Comparison of ENCODE assay signal across 10 mouse cellular contexts in genomic region chr4:95861741-95862155, GRCm38 (mm10).
DNase-seq lines count a peak whose midpoint lies in the region; ATAC-seq and TF ChIP-seq lines count a peak whose summit lies in the region.
"Had no signal": no experiment of that assay in that cellular context is flagged by ENCODE, and none has a peak within 500 bp of the region (broad histone marks: within the 10 kb centered on the region; RNA-seq: fewer than 3 reads in every experiment).

No protein-coding gene starts in this region.

- no peak for TF ChIP-seq EP300 in lung, postnatal 0 days (IDR thresholded peaks at IDR 0.05)
- TF ChIP-seq EP300 in stomach, postnatal 0 days (optimal IDR thresholded peaks at IDR 0.05), result no peak

- no peaks in the 10 kb centered on the region for H3K9me3 ChIP-seq in heart, embryonic 10.5 days
- no peaks in the 10 kb centered on the region for H3K9me3 ChIP-seq in heart, embryonic 11.5 days (replicated peaks; ENCODE audit: control insufficient read depth, low read length)
- no peaks in the 10 kb centered on the region for H3K9me3 ChIP-seq in lung, postnatal 0 days (ENCODE audit: low read length)
- no peaks in the 10 kb centered on the region for H3K9me3 ChIP-seq in stomach, postnatal 0 days (ENCODE audit: control insufficient read depth, low read length)
- H3K9me3 ChIP-seq: liver, embryonic 12.5 days had no signal

- ATAC-seq in heart, embryonic 11.5 days (replicated peaks; ENCODE audit: insufficient number of reproducible peaks, low FRiP score, low TSS enrichment), result no peak
- ATAC-seq in lung, postnatal 0 days, result peak; percentile 34; the same call in 1 of the 2 replicates
- ATAC-seq in stomach, postnatal 0 days (ENCODE audit: low FRiP score, low TSS enrichment), result 0 out of 2 replicates have a peak, but pooled peaks have one; percentile 35
- ATAC-seq: liver, embryonic 12.5 days had no signal

- TF ChIP-seq POLR2A in lung, adult 2 months (IDR thresholded peaks at IDR 0.05; ENCODE audit: borderline replicate concordance, extremely low read depth, low read depth, low read length), result no peak

- peaks cover 21% of the 10 kb centered on the region for H3K4me1 ChIP-seq in heart, embryonic 10.5 days
- H3K4me1 ChIP-seq in heart, embryonic 11.5 days (ENCODE audit: control insufficient read depth, insufficient read depth, low read length), result peaks cover 11% of the 10 kb centered on the region
- H3K4me1 ChIP-seq in lung, postnatal 0 days (ENCODE audit: insufficient read depth, low read depth, low read length), result peaks cover 8% of the 10 kb centered on the region; the same call in 1 of the 2 replicates
- H3K4me1 ChIP-seq in lung, adult 2 months (ENCODE audit: control insufficient read depth, insufficient read depth, low read length), result no peaks in the 10 kb centered on the region; the same call in 1 of the 2 replicates
- peaks cover 3% of the 10 kb centered on the region for H3K4me1 ChIP-seq in stomach, postnatal 0 days (replicated peaks; ENCODE audit: control insufficient read depth, insufficient read depth)
- H3K4me1 ChIP-seq: liver, embryonic 12.5 days had no signal

- no peaks in the 10 kb centered on the region for H3K36me3 ChIP-seq in heart, embryonic 10.5 days
- H3K36me3 ChIP-seq in heart, embryonic 11.5 days (ENCODE audit: control insufficient read depth, insufficient read depth, low read length), result no peaks in the 10 kb centered on the region
- H3K36me3 ChIP-seq in lung, postnatal 0 days (ENCODE audit: insufficient read depth, low read length), result no peaks in the 10 kb centered on the region
- no peaks in the 10 kb centered on the region for H3K36me3 ChIP-seq in stomach, postnatal 0 days (ENCODE audit: control insufficient read depth, insufficient read depth, low read length)
- H3K36me3 ChIP-seq: liver, embryonic 12.5 days had no signal

- WGBS in heart, embryonic 10.5 days, result 83% methylated on average over 5 of the region's 5 CpGs
- WGBS in heart, embryonic 11.5 days (ENCODE audit: insufficient replicate concordance), result 71% methylated on average over 5 of the region's 5 CpGs
- WGBS in lung, postnatal 0 days, result 40% methylated on average over 5 of the region's 5 CpGs
- 72% methylated on average over 5 of the region's 5 CpGs for whole genome bisulfite sequencing in lung, adult 2 months
- 72% methylated on average over 5 of the region's 5 CpGs for WGBS in stomach, postnatal 0 days

- no peak overlapping the region for H3K27ac ChIP-seq in heart, embryonic 10.5 days
- no peak overlapping the region for H3K27ac ChIP-seq in heart, embryonic 11.5 days (ENCODE audit: low read depth, low read length)
- H3K27ac ChIP-seq in lung, postnatal 0 days (ENCODE audit: low read length), result no peak overlapping the region
- no peak overlapping the region for H3K27ac ChIP-seq in stomach, postnatal 0 days (replicated peaks)
- H3K27ac ChIP-seq: liver, embryonic 12.5 days had no signal

- H3K4me2 ChIP-seq in heart, embryonic 11.5 days, result no peak overlapping the region
- H3K4me2 ChIP-seq in lung, postnatal 0 days (replicated peaks; ENCODE audit: low read depth, low read length), result no peak overlapping the region
- H3K4me2 ChIP-seq in stomach, postnatal 0 days (replicated peaks; ENCODE audit: low read depth), result no peak overlapping the region
- H3K4me2 ChIP-seq: liver, embryonic 12.5 days had no signal

- H3K9ac ChIP-seq in heart, embryonic 11.5 days (ENCODE audit: low read depth, low read length), result no peak overlapping the region
- H3K9ac ChIP-seq in lung, postnatal 0 days (replicated peaks; ENCODE audit: low read depth), result no peak overlapping the region
- H3K9ac ChIP-seq in stomach, postnatal 0 days (ENCODE audit: low read length), result no peak overlapping the region
- H3K9ac ChIP-seq: liver, embryonic 12.5 days had no signal

- H3K27me3 ChIP-seq in heart, embryonic 10.5 days (ENCODE audit: insufficient read depth, poor library complexity, severe bottlenecking), result no peaks in the 10 kb centered on the region
- H3K27me3 ChIP-seq in heart, embryonic 11.5 days (ENCODE audit: control insufficient read depth, insufficient read depth, low read length), result no peaks in the 10 kb centered on the region
- no peaks in the 10 kb centered on the region for H3K27me3 ChIP-seq in lung, postnatal 0 days (replicated peaks; ENCODE audit: insufficient read depth, low read length)
- no peaks in the 10 kb centered on the region for H3K27me3 ChIP-seq in stomach, postnatal 0 days (ENCODE audit: control insufficient read depth, insufficient read depth, low read length)
- H3K27me3 ChIP-seq: liver, embryonic 12.5 days had no signal

- peak; percentile 64 for DNase-seq in heart, embryonic 10.5 days (ENCODE audit: low spot score)
- DNase-seq in lung, postnatal 0 days (ENCODE audit: low spot score), result no peak
- no peak for DNase-seq in lung, adult 2 months
- DNase-seq in adrenal gland, postnatal 36 days, result peak; percentile 50 to 63
- DNase-seq in stomach, postnatal 0 days (ENCODE audit: low spot score), result no peak
- DNase-seq in retina, postnatal 1 day, result no peak
- DNase-seq: heart, postnatal 4 days; kidney, adult 8-10 months had no signal

- no peak overlapping the region for H3K4me3 ChIP-seq in heart, embryonic 10.5 days
- no peak overlapping the region for H3K4me3 ChIP-seq in heart, embryonic 11.5 days (ENCODE audit: low read depth, low read length)
- H3K4me3 ChIP-seq in lung, postnatal 0 days (ENCODE audit: low read depth, low read length), result no peak overlapping the region
- H3K4me3 ChIP-seq in lung, adult 2 months (replicated peaks; ENCODE audit: extremely low read depth, low read depth, low read length), result no peak overlapping the region
- no peak overlapping the region for H3K4me3 ChIP-seq in stomach, postnatal 0 days (ENCODE audit: low read depth, low read length)
- H3K4me3 ChIP-seq: liver, embryonic 12.5 days had no signal

- TF ChIP-seq CTCF in lung, postnatal 0 days (IDR thresholded peaks at IDR 0.05), result no peak
- no peak for TF ChIP-seq CTCF in lung, adult 2 months (IDR thresholded peaks at IDR 0.05; ENCODE audit: insufficient read depth, low read length)
- no peak for TF ChIP-seq CTCF in stomach, postnatal 0 days (IDR thresholded peaks at IDR 0.05; ENCODE audit: low read depth)

Comparison
In these comparisons a context has a peak if more than half of its experiments do, and no peak if none do; other contexts are left out.
1. DNase-seq: peak in heart, embryonic 10.5 days (single experiment) and adrenal gland, postnatal 36 days (2 of 2); none in lung, postnatal 0 days (single experiment), lung, adult 2 months (single experiment), stomach, postnatal 0 days (single experiment) and retina, postnatal 1 day (single experiment).